Mouse (Mus musculus) neural tube, embryonic 10.5 days (tissue): ENCODE results near the gene Ptprq.

Experiments used
- DNase-seq: peaks from one replicate; pipeline ENCODE4 v3.0.0-alpha.2; 2017; ENCODE audit warnings: low spot score; ENCODE audit errors: extremely low spot score

Ptprq gene

GRCm38 (mm10) chr10:107649687-107650086 is 70.2 kb downstream of the Ptprq start:
- no peak for DNase-seq

GRCm38 (mm10) chr10:107628104-107628503 is 91.7 kb downstream of the Ptprq start:
- DNase-seq = no peak

GRCm38 (mm10) chr10:107626648-107627047 is 93.2 kb downstream of the Ptprq start:
- DNase-seq = no peak

- no peak for DNase-seq
Measured at GRCm38 (mm10) chr10:107624211-107624610, 95.6 kb downstream of the Ptprq start.

GRCm38 (mm10) chr10:107615460-107615859 is 104.4 kb downstream of the Ptprq start:
- no peak for DNase-seq

- DNase-seq = no peak
Measured at GRCm38 (mm10) chr10:107601371-107601770, 118.5 kb downstream of the Ptprq start.

GRCm38 (mm10) chr10:107583360-107583759 is 136.5 kb downstream of the Ptprq start:
- DNase-seq = no peak

- no peak for DNase-seq
Measured at GRCm38 (mm10) chr10:107569044-107569443, 150.8 kb downstream of the Ptprq start.

GRCm38 (mm10) chr10:107568261-107568660 is 151.6 kb downstream of the Ptprq start:
- DNase-seq = no peak

- peak; percentile 35 for DNase-seq
Measured at GRCm38 (mm10) chr10:107562875-107563274, 157.0 kb downstream of the Ptprq start.

- no peak for DNase-seq
Measured at GRCm38 (mm10) chr10:107560881-107561280, 159.0 kb downstream of the Ptprq start.

GRCm38 (mm10) chr10:107543026-107543425 is 176.8 kb downstream of the Ptprq start:
- no peak for DNase-seq

GRCm38 (mm10) chr10:107528758-107529157 is 191.1 kb downstream of the Ptprq start:
- no peak for DNase-seq

GRCm38 (mm10) chr10:107519216-107519615 is 200.6 kb downstream of the Ptprq start:
- no peak for DNase-seq

GRCm38 (mm10) chr10:107516641-107517040 is 203.2 kb downstream of the Ptprq start:
- no peak for DNase-seq

GRCm38 (mm10) chr10:107514735-107515134 is 205.1 kb downstream of the Ptprq start:
- no peak for DNase-seq

GRCm38 (mm10) chr10:107506397-107506796 is 213.5 kb downstream of the Ptprq start:
- DNase-seq = no peak

- DNase-seq = no peak
Measured at GRCm38 (mm10) chr10:107503430-107503829, 216.4 kb downstream of the Ptprq start.

- no peak for DNase-seq
Measured at GRCm38 (mm10) chr10:107502193-107502592, 217.7 kb downstream of the Ptprq start.

- DNase-seq = no peak
Measured at GRCm38 (mm10) chr10:107499656-107500055, 220.2 kb downstream of the Ptprq start.

- DNase-seq = no peak
Measured at GRCm38 (mm10) chr10:107496402-107496801, 223.4 kb downstream of the Ptprq start.

- no peak for DNase-seq
Measured at GRCm38 (mm10) chr10:107494568-107494967, 225.3 kb downstream of the Ptprq start, which contains the start of gene Myf6. Myf6 (minus strand) TSS chr10:107494737.

GRCm38 (mm10) chr10:107493580-107494474 is 226.0 kb downstream of the Ptprq start:
- DNase-seq = no peak
